Mouse (Mus musculus) MEL-GATA-1-ER (cell line): ENCODE data around the gene Klf15.
A peak's percentile ranks its signal among the peaks of the same experiment; 100 is the strongest.

Source experiments
- DNase-seq: peaks from one replicate; pipeline ENCODE4 v3.0.0-alpha.2; 2012; ENCODE audit warnings: low read depth; ENCODE audit errors: extremely low read depth

The Klf15 gene

GRCm38 (mm10) chr6:90462181-90462706 lies at the start of gene Klf15:
TSS of gene Klf15 (plus strand) at chr6:90462576.
- no peak for DNase-seq

GRCm38 (mm10) chr6:90422565-90422964 lies 39.8 kb upstream of the Klf15 start:
- DNase-seq = peak; percentile 40

- DNase-seq = no peak
These were observed 37.0 kb upstream of the Klf15 start for GRCm38 (mm10) chr6:90425361-90425760.

GRCm38 (mm10) chr6:90426003-90426402 lies 36.4 kb upstream of the Klf15 start:
- no peak for DNase-seq

- no peak for DNase-seq
These were observed 33.9 kb upstream of the Klf15 start, which contains the start of gene Cfap100 for GRCm38 (mm10) chr6:90428380-90428974. TSS of gene Cfap100 (minus strand) at chr6:90428797.

- DNase-seq = no peak
These were observed 32.5 kb upstream of the Klf15 start for GRCm38 (mm10) chr6:90429911-90430310.

- DNase-seq = no peak
These were observed 30.9 kb upstream of the Klf15 start for GRCm38 (mm10) chr6:90431487-90431886.

GRCm38 (mm10) chr6:90434687-90435086 lies 27.7 kb upstream of the Klf15 start:
- DNase-seq = no peak

GRCm38 (mm10) chr6:90435195-90435618 lies 27.2 kb upstream of the Klf15 start:
- peak; percentile 5 for DNase-seq

GRCm38 (mm10) chr6:90436192-90436907 lies 26.0 kb upstream of the Klf15 start:
- no peak for DNase-seq

GRCm38 (mm10) chr6:90437041-90437440 lies 25.3 kb upstream of the Klf15 start:
- no peak for DNase-seq

GRCm38 (mm10) chr6:90446883-90447282 lies 15.5 kb upstream of the Klf15 start:
- DNase-seq = no peak

- DNase-seq = no peak
These were observed 12.2 kb upstream of the Klf15 start for GRCm38 (mm10) chr6:90450179-90450578.

GRCm38 (mm10) chr6:90450697-90451096 lies 11.7 kb upstream of the Klf15 start:
- DNase-seq = no peak

GRCm38 (mm10) chr6:90451512-90451911 lies 10.9 kb upstream of the Klf15 start:
- no peak for DNase-seq

GRCm38 (mm10) chr6:90452603-90453002 lies 9.8 kb upstream of the Klf15 start:
- no peak for DNase-seq

GRCm38 (mm10) chr6:90453751-90454150 lies 8.6 kb upstream of the Klf15 start:
- DNase-seq = no peak

GRCm38 (mm10) chr6:90457421-90457820 lies 5.0 kb upstream of the Klf15 start:
- no peak for DNase-seq

- no peak for DNase-seq
These were observed 1.2 kb upstream of the Klf15 start for GRCm38 (mm10) chr6:90461181-90461580.

GRCm38 (mm10) chr6:90461771-90462170 lies 605 bp upstream of the Klf15 start:
- DNase-seq = no peak

GRCm38 (mm10) chr6:90462841-90463227 lies 458 bp downstream of the Klf15 start:
- no peak for DNase-seq

- DNase-seq = no peak
These were observed 969 bp downstream of the Klf15 start for GRCm38 (mm10) chr6:90463228-90463862.
